Mouse (Mus musculus) erythroblast, embryonic 14.5 days (primary cell): ENCODE measurements around the gene Pms2.

Experiments
- GATA1 ChIP-seq: IDR thresholded peaks from 2 replicates; pipeline ENCODE4 v1.6.1; 2012; ENCODE audit warnings: low read length, inconsistent platforms, mixed read lengths
- TAL1 ChIP-seq: IDR thresholded peaks from 3 replicates; pipeline ENCODE4 v1.6.1; 2012; ENCODE audit warnings: low read length, inconsistent platforms, mixed read lengths

GRCm38 (mm10) chr5:143975631-143975933 is 65.8 kb downstream of the Pms2 start:
- TF ChIP-seq GATA1 = no peak
- TF ChIP-seq TAL1 = no peak
